Mouse (Mus musculus) bone marrow, adult 2 months (tissue): ENCODE measurements around the gene Tbx5.
"Not testable (repeated sequence)": the region's sequence is repeated elsewhere in the genome, so short reads cannot be mapped to it uniquely, and the experiment has no call there.

Source experiments
- CTCF ChIP-seq: fragments of 200-500 bp; IDR thresholded peaks from 2 replicates; pipeline ENCODE4 v1.5.1; 2011; ENCODE audit warnings: low read length, control low read depth; ENCODE audit not compliant: control insufficient read depth, insufficient read depth
- POLR2A ChIP-seq: fragments of 200-500 bp; IDR thresholded peaks from 2 replicates; pipeline ENCODE4 v1.6.1; 2011; ENCODE audit warnings: low read depth, mild to moderate bottlenecking, control low read depth, low read length, borderline replicate concordance; ENCODE audit not compliant: control insufficient read depth

GRCm38 (mm10) chr5:119918381-119918780, 85.9 kb downstream of the Tbx5 start:
- TF ChIP-seq POLR2A, CTCF: not testable (repeated sequence)
